Comparison of ENCODE assay signal across 25 mouse cellular contexts in the genomic region with DNA sequence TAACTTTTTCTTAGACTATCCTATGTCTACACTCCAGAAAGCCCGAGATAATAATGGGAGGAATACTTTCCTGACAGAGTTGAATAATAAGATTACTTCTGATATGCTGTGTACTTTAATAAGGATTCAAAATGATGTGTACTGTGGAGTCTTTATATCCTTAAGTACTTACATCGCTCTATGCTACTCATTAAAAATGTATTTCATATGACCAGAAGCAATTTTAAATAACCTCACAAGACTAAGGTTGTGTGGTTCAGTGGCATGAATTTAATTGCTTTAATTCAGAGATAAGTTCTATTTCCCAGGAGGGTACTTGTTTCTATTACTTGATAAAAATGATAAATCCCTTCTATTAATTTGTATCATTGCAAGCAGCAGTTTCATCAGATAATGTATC.
"Had no signal": no experiment of that assay in that cellular context is flagged by ENCODE, and none has a peak within 500 bp of the region (broad histone marks: within the 10 kb centered on the region; RNA-seq: fewer than 3 reads in every experiment).

No protein-coding gene starts in this region.

- ATAC-seq: hindbrain, postnatal 0 days; intestine, embryonic 16.5 days had no signal

- H3K4me1 ChIP-seq: heart, embryonic 13.5 days; heart, embryonic 15.5 days; hindbrain, embryonic 13.5 days; hindbrain, embryonic 15.5 days; kidney, embryonic 15.5 days; limb, embryonic 13.5 days; limb, embryonic 15.5 days had no signal

- H3K4me3 ChIP-seq: heart, adult 2 months; heart, embryonic 13.5 days; heart, embryonic 15.5 days; hindbrain, embryonic 13.5 days; hindbrain, embryonic 15.5 days; kidney, embryonic 15.5 days; limb, embryonic 13.5 days; limb, embryonic 15.5 days had no signal

- DNase-seq: gastrocnemius, postnatal 14 days; gastrocnemius, postnatal 36 days; heart, adult 11 months; heart, adult 2 months; heart, postnatal 14 days; heart, postnatal 36 days; kidney, adult 11 months; kidney, adult 2 months; kidney, adult 9 months; kidney, postnatal 14 days; kidney, postnatal 36 days; layer of hippocampus, adult 9-11 months; layer of hippocampus, postnatal 36 days; left cerebral cortex, postnatal 4 days had no signal

- H3K27ac ChIP-seq: heart, adult 2 months; heart, embryonic 13.5 days; heart, embryonic 15.5 days; hindbrain, embryonic 13.5 days; hindbrain, embryonic 15.5 days; hindbrain, postnatal 0 days; kidney, embryonic 15.5 days; kidney, postnatal 0 days; limb, embryonic 13.5 days; limb, embryonic 15.5 days had no signal

- H3K4me2 ChIP-seq: heart, embryonic 11.5 days; heart, embryonic 13.5 days; heart, embryonic 15.5 days; hindbrain, embryonic 13.5 days; hindbrain, embryonic 15.5 days; kidney, embryonic 15.5 days; limb, embryonic 13.5 days; limb, embryonic 15.5 days had no signal

- H3K36me3 ChIP-seq: heart, embryonic 13.5 days; heart, embryonic 15.5 days; hindbrain, embryonic 13.5 days; hindbrain, embryonic 15.5 days; kidney, embryonic 15.5 days; limb, embryonic 13.5 days; limb, embryonic 15.5 days had no signal

- H3K9me3 ChIP-seq: heart, embryonic 13.5 days; heart, embryonic 15.5 days; hindbrain, embryonic 13.5 days; hindbrain, embryonic 15.5 days; kidney, embryonic 15.5 days; limb, embryonic 13.5 days; limb, embryonic 15.5 days had no signal

- H3K27me3 ChIP-seq: heart, embryonic 13.5 days; heart, embryonic 15.5 days; hindbrain, embryonic 13.5 days; hindbrain, embryonic 15.5 days; kidney, embryonic 15.5 days; limb, embryonic 13.5 days; limb, embryonic 15.5 days had no signal

- H3K9ac ChIP-seq: heart, embryonic 13.5 days; heart, embryonic 15.5 days; hindbrain, embryonic 13.5 days; hindbrain, embryonic 15.5 days; kidney, embryonic 15.5 days; limb, embryonic 13.5 days; limb, embryonic 15.5 days had no signal
